Mouse (Mus musculus): Measurements from ENCODE around the gene 4930415O20Rik.

DNA sequence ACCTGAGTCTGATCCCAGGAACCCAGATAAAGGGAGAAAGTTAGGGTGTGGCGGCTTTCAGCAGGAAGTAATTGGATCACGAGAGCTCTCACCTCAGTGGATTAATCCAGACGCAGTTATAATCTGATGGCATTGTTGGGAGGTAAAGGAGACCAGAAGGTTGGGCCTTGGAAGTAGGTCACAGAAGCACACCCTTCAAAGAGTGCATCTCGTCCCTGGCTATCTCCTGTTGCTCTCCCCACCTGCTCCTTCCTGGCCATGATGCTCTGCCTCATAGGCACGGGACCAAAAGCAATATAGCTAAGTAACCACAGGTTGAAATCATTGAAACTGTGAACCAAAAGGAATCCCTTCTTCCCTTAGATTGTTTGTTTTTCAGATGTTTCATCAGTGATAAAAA lies 13.6 kb upstream of the 4930415O20Rik start:
- TF ChIP-seq CTCF (IDR thresholded peaks at IDR 0.05; ENCODE audit: low read depth) (no peak), EP300 (IDR thresholded peaks at IDR 0.05; ENCODE audit: low read depth) (no peak)

Measured in liver, postnatal 0 days (tissue).